Mouse (Mus musculus) heart, adult 11 months (tissue): Measurements from ENCODE around the gene Trio.
A peak's percentile ranks its signal among the peaks of the same experiment; 100 is the strongest.

Source experiments
- DNase-seq: peaks from one replicate; pipeline ENCODE4 v3.0.0; 2022

Trio gene

DNA sequence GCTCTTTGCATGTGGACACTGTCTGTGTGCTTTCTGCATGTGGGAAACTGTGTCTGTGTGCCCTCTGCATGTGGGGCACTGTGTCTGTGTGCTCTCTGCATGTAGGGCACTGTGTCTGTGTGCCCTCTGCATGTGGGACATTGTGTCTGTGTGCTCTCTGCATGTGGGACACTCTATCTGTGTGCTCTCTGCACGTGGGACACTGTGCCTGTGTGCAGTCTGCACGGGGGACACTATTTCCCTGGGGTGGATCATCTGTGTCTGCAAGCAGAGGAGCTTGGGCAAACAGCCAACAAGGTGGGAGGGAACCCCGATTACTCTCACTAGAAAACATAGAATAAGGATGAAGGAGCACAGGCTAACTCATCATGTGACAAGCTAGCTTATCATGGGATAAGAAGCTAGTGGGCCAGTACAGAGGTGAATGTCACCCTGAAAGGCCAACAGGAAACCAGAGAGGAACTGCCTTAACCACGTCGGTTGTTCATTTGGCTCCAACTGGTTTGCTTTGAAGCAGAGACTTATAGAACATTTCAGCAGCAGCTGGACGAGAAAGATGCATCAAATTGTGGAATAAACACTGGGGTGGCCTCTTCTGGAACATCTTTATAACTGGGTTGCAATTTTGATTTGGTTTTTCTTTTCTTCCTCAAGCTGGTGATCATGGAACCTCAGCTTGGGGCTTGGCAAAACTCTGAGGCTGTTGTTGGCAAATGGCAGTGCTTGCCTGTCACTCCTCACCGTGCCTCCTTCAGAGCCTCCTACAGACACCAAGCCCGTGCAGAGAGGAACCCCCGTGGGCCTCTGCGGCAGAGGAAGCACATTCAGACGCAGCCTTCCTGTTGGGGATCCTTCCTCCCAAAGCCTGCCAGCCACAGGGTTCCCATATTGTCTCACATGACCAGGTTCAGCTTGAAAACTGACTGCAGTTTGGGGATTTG is 323.3 kb downstream of the Trio start:
- DNase-seq, result peak; percentile 98

DNA sequence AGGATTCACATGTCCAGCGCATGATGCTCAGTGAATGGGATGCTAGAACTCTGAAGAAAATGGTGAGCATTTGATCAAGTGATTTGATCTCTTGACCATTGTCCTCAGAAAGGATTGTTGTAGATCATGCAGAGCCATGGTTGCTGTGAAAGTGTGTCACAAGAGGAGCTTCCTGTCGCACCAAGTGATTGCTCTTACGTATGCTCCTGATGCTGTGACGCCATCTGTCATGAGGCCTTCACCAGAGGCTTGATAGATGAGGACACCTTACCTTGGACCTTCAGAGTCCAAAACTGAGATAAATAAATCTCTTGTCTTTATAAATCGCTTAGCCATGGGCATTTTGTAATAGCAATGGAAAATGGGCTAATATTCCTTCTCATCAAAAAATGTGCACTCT is 328.0 kb downstream of the Trio start:
- DNase-seq, result no peak

DNA sequence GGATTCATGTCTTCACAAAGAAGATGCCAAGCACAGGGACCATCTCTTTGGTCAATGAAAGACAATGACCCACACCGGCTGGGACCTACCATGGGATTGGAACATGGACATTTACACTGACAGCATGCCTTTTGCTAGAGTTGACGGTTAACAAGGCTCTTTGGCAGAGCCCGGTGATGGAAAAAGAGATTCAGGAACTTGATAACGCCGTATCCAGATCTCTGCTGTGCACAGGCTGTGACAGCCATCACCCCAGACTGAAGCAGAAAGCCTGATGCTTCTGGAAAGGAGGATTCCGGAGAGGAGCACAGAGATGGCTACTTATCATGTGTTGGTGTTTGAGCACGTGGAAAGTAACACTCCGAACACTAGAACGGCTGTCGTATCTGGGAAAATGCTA is 332.4 kb downstream of the Trio start:
- no peak for DNase-seq

DNA sequence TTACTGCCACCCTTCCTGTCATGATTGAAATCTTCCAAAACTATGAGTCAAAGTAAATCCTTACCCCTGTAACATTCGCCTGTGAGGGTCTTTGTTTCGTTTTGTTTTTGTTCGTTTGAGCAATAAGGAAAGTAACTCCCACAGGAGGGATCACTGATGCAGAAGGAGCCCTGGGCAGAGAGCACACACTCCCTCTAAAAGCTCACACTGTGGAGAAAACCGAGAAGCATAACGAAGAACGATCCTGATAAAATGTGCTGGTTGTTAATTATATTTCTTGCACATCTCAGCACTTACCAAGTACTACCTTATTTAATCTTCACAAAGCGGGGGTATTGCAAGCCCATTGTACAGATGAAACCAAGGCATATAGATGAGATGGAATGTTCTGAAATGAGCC is 333.5 kb downstream of the Trio start:
- no peak for DNase-seq

DNA sequence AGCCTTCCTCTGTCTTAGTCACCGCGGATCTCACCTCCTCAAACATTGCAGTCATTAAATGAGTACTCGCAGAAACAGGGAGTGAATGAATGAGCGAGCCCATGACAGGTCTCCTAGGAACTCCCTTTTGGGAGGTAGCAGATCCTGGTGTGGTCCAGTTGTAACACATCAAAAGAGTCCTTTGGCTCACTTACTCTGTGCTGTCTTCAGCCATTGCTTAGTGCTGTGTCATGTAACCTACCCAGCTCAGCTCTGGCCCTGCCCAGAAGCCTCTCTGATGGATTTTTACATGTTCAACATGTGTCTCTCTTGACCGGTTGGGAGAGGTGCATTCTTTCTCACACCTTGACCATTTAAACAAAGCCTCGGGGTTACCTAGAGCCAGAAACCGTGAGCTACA is 334.4 kb downstream of the Trio start:
- peak; percentile 72 for DNase-seq

DNA sequence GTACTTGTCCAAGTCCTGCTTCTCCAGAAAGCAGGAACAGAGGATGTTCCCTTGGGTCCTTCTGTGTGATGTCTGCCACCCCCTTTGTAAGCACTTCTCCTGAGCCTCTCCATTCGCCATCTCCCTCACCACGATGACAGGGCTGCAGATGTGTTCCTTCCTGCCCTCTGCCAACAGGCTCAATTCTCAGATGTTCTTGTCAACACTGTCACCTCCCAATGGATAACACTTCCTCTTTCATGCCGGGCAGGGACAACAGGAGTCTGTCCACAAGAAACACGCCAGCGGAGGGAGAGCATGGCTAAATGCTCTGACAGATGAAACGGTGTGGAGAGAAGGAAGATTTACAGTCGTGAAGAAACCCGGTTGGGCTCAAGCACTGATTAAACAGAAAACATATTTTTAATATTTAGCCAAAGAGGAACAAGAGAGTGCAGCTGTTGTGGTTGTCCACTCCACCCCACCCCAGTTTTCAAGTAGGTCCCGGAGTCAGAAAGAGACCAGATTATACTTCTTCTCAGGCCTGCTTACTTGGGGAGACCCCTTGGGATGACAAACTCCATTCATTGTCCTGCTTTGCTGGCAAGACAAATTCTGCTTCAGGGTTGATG is 337.5 kb downstream of the Trio start:
- peak; percentile 94 for DNase-seq

DNA sequence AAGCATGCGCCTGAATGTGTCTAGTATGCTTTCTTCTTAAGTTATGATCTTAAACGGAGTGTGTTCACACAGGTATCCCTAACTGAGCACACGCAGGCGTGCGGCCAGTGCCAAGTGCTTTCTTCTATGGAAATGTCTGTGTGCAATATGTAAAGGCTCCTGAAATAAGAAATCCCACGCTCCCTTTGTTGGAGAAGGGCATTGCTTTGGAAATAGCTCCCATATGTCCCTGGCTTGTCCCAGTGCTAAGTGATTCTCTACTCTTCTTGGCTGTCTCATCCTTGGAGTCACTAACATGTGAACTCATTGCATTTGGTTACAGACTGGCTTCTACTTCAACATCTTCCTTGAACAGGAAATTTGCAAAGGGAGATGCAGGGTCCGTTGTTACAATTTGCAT is 340.8 kb downstream of the Trio start:
- DNase-seq, result peak; percentile 78

DNA sequence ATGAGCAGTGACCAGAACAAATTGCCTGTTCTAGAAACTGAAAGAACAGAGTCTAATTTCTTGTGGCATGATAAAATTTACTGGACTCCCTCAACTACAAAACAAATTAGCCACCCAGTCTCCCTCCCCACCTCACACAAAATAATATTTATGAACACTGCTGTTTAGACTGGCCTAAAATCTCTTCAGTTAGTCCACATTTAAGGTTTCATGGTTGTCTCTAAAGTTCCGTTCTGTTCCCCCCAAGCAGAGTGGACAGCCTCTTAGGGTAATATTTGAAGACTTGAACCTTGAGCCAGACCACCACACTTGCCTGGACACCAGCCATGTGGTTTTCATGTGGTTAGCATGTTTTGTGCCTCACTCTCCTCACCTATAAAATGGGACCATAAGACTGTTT is 342.4 kb downstream of the Trio start:
- peak; percentile 62 for DNase-seq

DNA sequence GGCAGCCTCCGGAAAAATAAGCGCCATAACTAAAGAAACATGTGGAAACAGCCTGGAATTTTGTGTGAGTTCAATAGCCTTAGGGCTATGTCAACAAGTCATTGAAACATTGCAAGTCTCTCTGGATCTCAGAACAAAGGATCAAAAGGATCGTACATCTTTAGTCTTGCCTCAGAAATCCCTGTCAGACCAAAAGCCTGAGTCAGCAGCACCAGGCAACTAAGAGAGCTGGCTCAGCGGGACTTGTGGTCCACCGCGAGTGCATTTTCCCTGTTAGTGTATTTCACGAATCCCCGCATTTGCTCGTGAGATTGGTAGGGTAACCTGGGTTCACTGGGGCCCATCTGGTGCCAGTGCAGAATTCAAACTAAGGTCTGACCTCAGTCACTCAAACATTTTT is 343.0 kb downstream of the Trio start:
- DNase-seq, result peak; percentile 89

DNA sequence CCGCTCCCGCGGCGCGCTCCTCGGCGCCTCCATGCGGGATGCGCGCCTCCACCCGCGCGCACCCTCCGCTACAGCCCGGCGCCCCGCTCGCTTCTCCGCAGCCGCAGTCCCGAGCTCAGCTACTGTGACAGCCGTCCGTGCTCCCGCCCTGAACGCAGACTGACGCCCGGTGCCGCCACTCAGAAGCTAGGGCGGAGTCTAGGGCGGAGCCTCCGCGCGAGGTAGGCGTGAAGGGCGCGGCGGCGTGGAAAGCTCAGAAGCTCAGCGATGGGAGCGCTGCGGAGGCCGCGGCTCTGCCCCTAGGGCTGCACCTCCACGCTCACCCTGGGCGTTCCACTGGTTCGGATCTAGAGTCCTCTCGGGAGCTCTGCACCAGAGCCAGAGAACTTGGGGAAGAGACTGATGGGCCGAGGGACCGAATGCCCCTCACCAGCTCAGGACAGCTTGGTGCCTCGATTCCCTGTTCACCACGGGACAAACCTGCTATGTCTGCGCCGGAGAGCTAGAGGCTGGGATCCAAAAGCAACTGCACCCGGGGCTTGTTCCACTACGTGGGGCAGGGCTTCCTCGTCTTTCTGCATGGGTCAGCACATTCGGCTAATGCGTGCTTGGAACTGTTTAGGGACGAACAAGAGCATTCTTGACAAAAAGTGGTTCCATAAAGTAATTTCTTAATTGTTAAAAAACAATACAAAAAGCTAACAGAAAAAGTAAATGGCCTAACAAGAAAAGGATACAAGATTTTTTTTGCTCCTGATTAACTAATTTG is 344.0 kb downstream of the Trio start, which contains the start of gene Otulinl:
TSS of gene Otulinl (minus strand) at position 161 of the 769 bp plus-strand sequence.
- peak; percentile 99 for DNase-seq

DNA sequence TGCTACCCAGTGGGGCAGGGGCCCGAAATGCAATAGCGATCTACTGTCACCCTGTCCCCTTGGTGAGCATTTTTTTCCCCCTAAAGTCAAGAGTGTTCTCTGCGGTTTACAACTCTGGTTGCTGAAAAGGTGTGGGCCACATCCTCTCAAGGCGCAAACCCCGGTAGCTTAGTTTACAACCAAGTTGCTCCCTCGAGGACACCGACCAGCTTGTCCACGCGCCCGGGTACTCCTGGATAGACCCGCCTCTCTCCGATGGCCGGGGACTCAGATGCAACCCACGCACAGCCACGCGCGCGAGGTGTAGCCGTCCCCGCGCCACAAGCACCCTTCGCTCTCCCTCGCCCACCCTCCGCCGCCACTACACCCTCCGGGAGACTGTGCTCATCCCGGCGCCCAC is 344.7 kb downstream of the Trio start:
- DNase-seq, result no peak
